Mouse (Mus musculus): ENCODE measurements around the gene Ppip5k2. TPM values are rescaled to one million over a fixed set of nuclear protein-coding genes. Genes with fewer than 3 reads are reported as not detected.

Gene Ppip5k2
- polyA plus RNA-seq, 1 experiment from 2014 or later = 50.5 TPM

DNA sequence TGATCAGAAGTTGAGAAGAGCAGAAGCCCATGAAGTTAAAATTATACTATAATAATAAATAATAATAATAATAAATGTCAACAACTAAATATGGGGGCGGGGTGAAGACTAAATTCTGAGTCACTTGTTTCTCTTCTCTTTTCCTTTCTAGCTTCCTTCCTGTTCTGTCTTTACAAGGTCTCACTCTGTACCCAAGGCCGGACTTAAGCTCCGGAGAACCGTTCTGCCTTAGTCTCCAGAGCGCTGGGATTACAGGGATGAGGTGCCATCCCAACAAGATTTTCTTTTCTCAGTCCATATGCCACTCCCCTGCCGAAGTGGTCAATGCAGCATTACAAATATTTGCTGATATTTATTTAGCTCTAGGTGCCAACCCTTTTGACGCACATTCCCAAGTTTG, 107.9 kb downstream of the Ppip5k2 start:
- H3K9ac ChIP-seq (ENCODE audit: low read length) = peak overlapping the region; percentile 77
- H3K4me2 ChIP-seq (ENCODE audit: low read length) = peak overlapping the region; percentile 77
- peaks cover 9% of the 10 kb centered on the region; the same call in 1 of the 2 replicates for H3K4me1 ChIP-seq (replicated peaks; ENCODE audit: control insufficient read depth, insufficient read depth, low read length)
- 15% methylated on average over 7 of the region's 7 CpGs for WGBS
- H3K36me3 ChIP-seq (ENCODE audit: control insufficient read depth, insufficient read depth, low read length) = no peaks in the 10 kb centered on the region
- H3K27me3 ChIP-seq (replicated peaks; ENCODE audit: control insufficient read depth, insufficient read depth, low read length) = no peaks in the 10 kb centered on the region
- no peaks in the 10 kb centered on the region for H3K9me3 ChIP-seq (ENCODE audit: control insufficient read depth, low read length)
- H3K4me3 ChIP-seq (ENCODE audit: low read depth, low read length) = peak overlapping the region; percentile 78
- DNase-seq (ENCODE audit: low spot score) (no peak), ATAC-seq (replicated peaks; ENCODE audit: low FRiP score, low TSS enrichment, low read depth) (peak; percentile 17; the same call in 1 of the 2 replicates)
- peak overlapping the region; percentile 80; the same call in 1 of the 2 replicates for H3K27ac ChIP-seq (ENCODE audit: low read depth)

- Histone ChIP-seq H3K27me3 (replicated peaks; ENCODE audit: control insufficient read depth, insufficient read depth, low read length) (no peaks in the 10 kb centered on the region), H3K36me3 (ENCODE audit: control insufficient read depth, insufficient read depth, low read length) (no peaks in the 10 kb centered on the region), H3K4me1 (replicated peaks; ENCODE audit: control insufficient read depth, insufficient read depth, low read length) (peaks cover 9% of the 10 kb centered on the region; the same call in 1 of the 2 replicates), H3K9me3 (ENCODE audit: control insufficient read depth, low read length) (no peaks in the 10 kb centered on the region), H3K27ac (ENCODE audit: low read depth) (peak within 1 kb of the TSS; percentile 80), H3K9ac (ENCODE audit: low read length) (peak within 1 kb of the TSS; percentile 77), H3K4me3 (ENCODE audit: low read depth, low read length) (peak within 1 kb of the TSS; percentile 78), H3K4me2 (ENCODE audit: low read length) (peak within 1 kb of the TSS; percentile 77)
- under 1% methylated on average over 67 of the region's 106 CpGs for WGBS
- ATAC-seq (replicated peaks; ENCODE audit: low FRiP score, low TSS enrichment, low read depth) (peak; percentile 89), DNase-seq (ENCODE audit: low spot score) (peak; percentile 84)
These were observed 108.6 kb downstream of the Ppip5k2 start, which contains the start of gene D1Ertd622e for GRCm38 (mm10) chr1:97661406-97662241. D1Ertd622e (minus strand) TSS chr1:97662074.

DNA sequence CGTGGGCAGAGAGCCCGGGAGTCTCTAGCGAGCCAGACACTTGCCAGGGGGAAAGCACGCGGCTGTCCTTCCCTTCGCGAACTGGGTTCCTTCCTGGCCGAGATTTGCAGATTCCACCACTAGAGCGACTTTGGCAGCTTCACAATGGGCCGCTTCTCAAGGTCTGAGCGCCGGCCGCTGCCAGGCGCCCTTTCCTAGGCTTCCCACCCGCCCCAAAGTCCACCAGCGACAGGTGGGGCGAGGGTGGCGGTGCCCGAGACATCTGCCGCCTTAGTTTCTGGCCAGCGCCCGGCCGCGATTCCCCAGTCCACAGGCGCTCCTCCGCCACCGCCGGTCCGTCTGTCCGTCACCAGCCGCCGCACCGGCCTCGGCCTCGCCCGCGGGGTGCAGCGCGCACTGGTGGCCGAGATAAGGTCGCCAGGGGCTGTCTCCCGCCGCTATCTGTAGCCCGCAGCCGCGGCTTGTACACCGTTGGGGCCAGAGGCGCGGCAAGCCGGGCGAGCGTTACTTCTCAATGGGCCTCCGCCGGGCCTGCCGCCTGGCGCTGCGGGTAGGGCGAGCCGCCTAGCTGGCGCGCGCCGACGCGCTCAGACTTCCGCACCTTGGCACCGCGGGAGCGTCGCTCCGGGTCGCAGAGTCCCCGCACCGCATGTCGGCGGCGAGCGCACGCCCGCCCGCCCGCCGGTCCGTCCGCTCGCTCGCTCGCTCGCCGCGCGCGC, 109.4 kb downstream of the Ppip5k2 start:
- peak; percentile 57 for ATAC-seq (replicated peaks; ENCODE audit: low FRiP score, low TSS enrichment, low read depth)
- Histone ChIP-seq H3K27me3 (replicated peaks; ENCODE audit: control insufficient read depth, insufficient read depth, low read length) (no peaks in the 10 kb centered on the region), H3K9me3 (ENCODE audit: control insufficient read depth, low read length) (no peaks in the 10 kb centered on the region), H3K4me1 (replicated peaks; ENCODE audit: control insufficient read depth, insufficient read depth, low read length) (peaks cover 9% of the 10 kb centered on the region; the same call in 1 of the 2 replicates), H3K4me3 (ENCODE audit: low read depth, low read length) (peak overlapping the region; percentile 78), H3K9ac (ENCODE audit: low read length) (peak overlapping the region; percentile 77), H3K36me3 (ENCODE audit: control insufficient read depth, insufficient read depth, low read length) (no peaks in the 10 kb centered on the region), H3K27ac (ENCODE audit: low read depth) (peak overlapping the region; percentile 80), H3K4me2 (ENCODE audit: low read length) (peak overlapping the region; percentile 77)
- under 1% methylated on average over 84 of the region's 93 CpGs for WGBS
- peak; percentile 87 for DNase-seq (ENCODE audit: low spot score)

DNA sequence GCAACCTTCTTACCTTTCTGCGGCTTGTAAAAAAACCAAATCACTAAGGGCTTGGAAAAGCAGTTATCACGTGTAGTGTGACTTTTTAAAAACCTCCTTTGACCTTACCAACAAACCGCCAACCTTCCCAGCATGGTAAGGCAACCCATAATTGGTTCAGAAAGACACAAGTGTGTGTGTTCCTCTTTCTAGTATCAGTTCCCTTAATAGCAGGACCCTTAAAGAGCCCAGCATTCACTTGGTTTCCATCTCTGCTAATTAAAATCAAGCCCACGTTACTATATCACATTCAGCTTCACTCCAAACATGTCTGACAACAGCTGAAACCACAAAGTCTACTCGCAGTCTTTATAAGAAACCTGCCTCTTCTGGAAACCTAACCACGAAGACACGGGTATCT, 110.8 kb downstream of the Ppip5k2 start:
- Histone ChIP-seq H3K9me3 (ENCODE audit: control insufficient read depth, low read length) (no peaks in the 10 kb centered on the region), H3K4me2 (ENCODE audit: low read length) (no peak overlapping the region), H3K9ac (ENCODE audit: low read length) (no peak overlapping the region), H3K27me3 (replicated peaks; ENCODE audit: control insufficient read depth, insufficient read depth, low read length) (no peaks in the 10 kb centered on the region), H3K27ac (ENCODE audit: low read depth) (no peak overlapping the region), H3K4me3 (ENCODE audit: low read depth, low read length) (no peak overlapping the region), H3K4me1 (replicated peaks; ENCODE audit: control insufficient read depth, insufficient read depth, low read length) (peaks cover 9% of the 10 kb centered on the region; the same call in 1 of the 2 replicates), H3K36me3 (ENCODE audit: control insufficient read depth, insufficient read depth, low read length) (no peaks in the 10 kb centered on the region)
- 79% methylated on average over 7 of the region's 7 CpGs for WGBS
- no peak for DNase-seq (ENCODE audit: low spot score)
- ATAC-seq (replicated peaks; ENCODE audit: low FRiP score, low TSS enrichment, low read depth) = no peak

GRCm38 (mm10) chr1:97657786-97658185, 112.4 kb downstream of the Ppip5k2 start:
- ATAC-seq (replicated peaks; ENCODE audit: low FRiP score, low TSS enrichment, low read depth) (no peak), DNase-seq (ENCODE audit: low spot score) (no peak)
- H3K27ac ChIP-seq (ENCODE audit: low read depth) = no peak overlapping the region
- H3K9me3 ChIP-seq (ENCODE audit: control insufficient read depth, low read length) = no peaks in the 10 kb centered on the region
- H3K4me1 ChIP-seq (replicated peaks; ENCODE audit: control insufficient read depth, insufficient read depth, low read length) = peaks cover 9% of the 10 kb centered on the region; the same call in 1 of the 2 replicates
- no peaks in the 10 kb centered on the region for H3K27me3 ChIP-seq (replicated peaks; ENCODE audit: control insufficient read depth, insufficient read depth, low read length)
- H3K36me3 ChIP-seq (ENCODE audit: control insufficient read depth, insufficient read depth, low read length) = no peaks in the 10 kb centered on the region
- no peak overlapping the region for H3K4me2 ChIP-seq (ENCODE audit: low read length)
- no peak overlapping the region for H3K9ac ChIP-seq (ENCODE audit: low read length)
- no peak overlapping the region for H3K4me3 ChIP-seq (ENCODE audit: low read depth, low read length)
- WGBS = 67% methylated on average over 2 of the region's 2 CpGs

DNA sequence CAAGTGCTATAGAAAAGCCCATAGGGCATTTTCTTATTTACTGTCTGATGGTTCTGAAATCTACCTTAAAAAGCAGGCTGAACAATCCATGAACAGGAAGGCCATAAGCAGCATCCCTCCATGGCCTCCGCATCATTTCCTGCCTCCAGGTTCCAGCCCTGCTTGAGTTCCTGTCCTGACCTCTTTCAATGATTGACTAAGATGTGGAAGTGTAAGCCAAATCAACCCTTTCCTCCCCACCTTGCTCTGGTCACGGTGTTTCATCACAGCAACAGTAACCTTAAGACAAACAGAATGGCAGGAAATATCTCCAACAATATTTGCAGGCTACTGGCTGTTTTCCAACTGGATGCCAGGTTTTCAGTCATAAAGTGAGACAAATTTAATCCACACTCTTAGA, 113.0 kb downstream of the Ppip5k2 start:
- WGBS = 56% methylated on average over 2 of the region's 2 CpGs
- no peak overlapping the region for H3K4me3 ChIP-seq (ENCODE audit: low read depth, low read length)
- no peak overlapping the region for H3K27ac ChIP-seq (ENCODE audit: low read depth)
- no peaks in the 10 kb centered on the region for H3K36me3 ChIP-seq (ENCODE audit: control insufficient read depth, insufficient read depth, low read length)
- H3K27me3 ChIP-seq (replicated peaks; ENCODE audit: control insufficient read depth, insufficient read depth, low read length) = no peaks in the 10 kb centered on the region
- no peaks in the 10 kb centered on the region for H3K9me3 ChIP-seq (ENCODE audit: control insufficient read depth, low read length)
- DNase-seq (ENCODE audit: low spot score) = no peak
- H3K4me1 ChIP-seq (replicated peaks; ENCODE audit: control insufficient read depth, insufficient read depth, low read length) = peaks cover 9% of the 10 kb centered on the region; the same call in 1 of the 2 replicates
- no peak overlapping the region for H3K4me2 ChIP-seq (ENCODE audit: low read length)
- ATAC-seq (replicated peaks; ENCODE audit: low FRiP score, low TSS enrichment, low read depth) = no peak
- H3K9ac ChIP-seq (ENCODE audit: low read length) = no peak overlapping the region

Other genes with a start within 250 kb of the Ppip5k2 start
- 19.6 and 19.8 TPM in 2 replicates for gene D1Ertd622e, start 108.3 kb downstream of the Ppip5k2 start, polyA plus RNA-seq (2014; fragmentation: Nextera tagmentation; extraction: Ambion mirVana)
- gene Gin1, start 239 bp downstream of the Ppip5k2 start, polyA plus RNA-seq (2014; fragmentation: Nextera tagmentation; extraction: Ambion mirVana) = 14.9 and 16.0 TPM in 2 replicates

Data from intestine, embryonic 14.5 days (tissue).